Mouse (Mus musculus): ENCODE data around the gene Mcu.

Gene Mcu

GRCm38 (mm10) chr10:59487351-59487750 lies 129.1 kb downstream of the Mcu start:
- no peak for DNase-seq

DNA sequence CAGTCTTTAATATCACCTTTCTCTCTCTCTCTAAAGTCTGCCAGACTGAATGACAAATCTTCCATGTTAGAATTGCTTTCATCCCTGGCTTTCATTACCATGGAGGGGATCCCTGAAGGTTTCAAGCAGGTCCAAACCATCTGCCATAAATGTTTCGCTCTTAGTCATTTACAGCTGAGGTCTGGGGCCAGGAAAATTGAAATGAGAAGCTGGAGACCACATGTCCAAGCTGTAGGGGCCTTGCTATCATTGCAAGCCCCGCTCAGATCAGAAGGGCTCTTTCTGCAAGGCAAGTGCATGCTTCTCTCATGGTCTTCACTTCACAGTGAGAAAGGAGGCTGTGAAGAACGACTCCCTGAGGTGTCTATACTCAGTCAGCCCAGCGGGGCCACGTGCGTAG lies 132.2 kb downstream of the Mcu start:
- no peak for DNase-seq

GRCm38 (mm10) chr10:59481381-59481780 lies 135.1 kb downstream of the Mcu start:
- no peak for DNase-seq

- no peak for DNase-seq
Measured at GRCm38 (mm10) chr10:59470451-59470850, 146.0 kb downstream of the Mcu start.

DNA sequence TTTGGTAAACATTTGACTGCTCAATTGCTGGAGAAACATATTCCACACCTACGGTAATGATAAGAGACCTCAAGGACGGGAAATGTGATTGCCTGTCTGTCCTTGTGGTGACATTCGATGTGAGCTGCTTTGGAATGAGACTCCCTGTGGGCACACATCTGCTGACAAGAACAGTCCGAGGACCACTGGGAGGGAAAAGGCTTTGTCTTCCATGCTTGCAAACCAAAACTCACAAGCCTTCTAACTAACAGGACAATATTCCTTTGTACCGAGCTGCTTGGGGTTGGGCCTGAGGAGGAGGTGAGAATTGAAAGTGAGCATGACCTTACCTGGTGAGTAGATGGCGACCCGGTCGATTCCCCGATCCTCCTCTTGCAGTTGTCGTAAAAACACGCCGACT lies 149.2 kb downstream of the Mcu start:
- DNase-seq = no peak

DNA sequence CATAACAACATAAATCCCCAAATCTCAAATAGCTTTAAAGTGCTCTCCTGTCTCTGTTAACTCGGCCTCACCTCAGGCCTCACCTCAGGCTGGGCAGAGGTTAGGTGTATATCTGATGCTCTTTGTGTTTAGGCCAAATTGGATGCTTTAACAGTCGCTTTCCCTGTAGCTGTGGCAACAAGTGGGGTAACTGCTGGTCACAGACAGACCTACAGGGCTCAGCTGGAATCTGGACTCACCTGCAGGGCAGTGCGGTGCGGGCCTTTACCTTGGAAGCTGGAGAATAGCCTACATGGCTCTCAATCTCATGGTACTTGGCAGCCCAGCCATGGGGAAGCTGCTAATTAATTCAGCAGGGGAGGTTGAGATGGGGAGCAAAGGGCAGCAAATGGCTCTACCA lies 149.9 kb downstream of the Mcu start:
- DNase-seq = no peak

GRCm38 (mm10) chr10:59465546-59465945 lies 150.9 kb downstream of the Mcu start:
- DNase-seq = no peak

DNA sequence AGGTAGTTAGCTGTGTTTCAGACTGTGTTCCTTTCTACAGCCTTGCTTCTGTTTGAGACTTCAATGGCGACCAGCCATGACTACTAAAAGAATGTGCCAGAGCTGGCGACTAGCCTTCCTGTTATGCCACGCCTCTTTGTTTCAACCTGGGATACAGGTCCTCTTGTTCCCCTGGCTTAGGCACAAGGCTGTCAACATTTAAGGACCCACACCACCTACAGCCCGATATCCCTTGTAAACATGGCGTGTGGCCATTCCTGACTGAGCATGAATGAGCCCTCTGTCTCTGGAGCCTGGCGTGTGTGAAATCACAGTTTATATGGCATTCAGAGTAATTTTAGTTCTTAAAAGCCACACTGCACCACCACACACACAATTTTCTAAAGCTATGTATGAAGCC lies 154.2 kb downstream of the Mcu start:
- DNase-seq = no peak

DNA sequence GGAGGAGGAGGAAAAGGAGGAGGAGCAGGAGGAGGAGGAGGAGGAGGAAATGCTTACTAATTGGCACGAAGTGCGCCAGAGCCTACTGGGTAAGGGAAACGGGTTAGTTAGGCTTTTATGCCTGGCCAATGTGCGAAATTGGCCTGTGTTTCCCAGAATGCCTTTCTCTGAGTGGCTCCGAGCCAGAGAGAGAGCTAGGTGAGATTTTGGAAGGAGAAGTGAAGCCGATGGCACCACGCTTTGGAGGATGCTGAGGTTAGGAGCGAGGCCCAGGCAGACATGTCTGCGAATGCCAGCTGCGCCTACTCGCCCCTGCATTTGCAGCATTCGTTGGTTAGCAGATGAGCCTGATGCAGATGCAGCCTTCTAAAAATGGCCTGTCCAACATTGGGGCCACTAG lies 156.7 kb downstream of the Mcu start:
- no peak for DNase-seq

GRCm38 (mm10) chr10:59454631-59455030 lies 161.9 kb downstream of the Mcu start:
- no peak for DNase-seq

DNA sequence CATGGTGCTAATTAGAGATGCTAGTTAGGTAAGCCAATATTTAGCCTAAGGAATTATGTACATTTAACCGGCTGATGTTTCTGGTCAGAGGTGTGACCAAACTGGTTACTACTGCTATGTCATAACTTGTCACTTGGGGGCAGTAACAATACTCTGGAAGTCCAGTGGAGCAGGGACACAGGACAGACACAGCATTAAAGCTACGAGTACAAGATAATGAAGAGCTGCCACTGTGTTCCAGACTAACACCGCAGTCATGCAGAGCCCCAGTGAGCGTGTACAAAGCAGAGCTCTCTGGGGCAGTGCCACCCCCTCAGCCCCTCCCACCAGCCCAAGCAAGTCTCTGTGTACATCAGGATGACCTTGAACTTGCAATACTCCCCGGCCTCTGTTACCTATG lies 164.7 kb downstream of the Mcu start:
- DNase-seq = peak in 1 of 2 experiments; percentile 44

- DNase-seq = no peak
Measured at GRCm38 (mm10) chr10:59447546-59447945, 168.9 kb downstream of the Mcu start.

DNA sequence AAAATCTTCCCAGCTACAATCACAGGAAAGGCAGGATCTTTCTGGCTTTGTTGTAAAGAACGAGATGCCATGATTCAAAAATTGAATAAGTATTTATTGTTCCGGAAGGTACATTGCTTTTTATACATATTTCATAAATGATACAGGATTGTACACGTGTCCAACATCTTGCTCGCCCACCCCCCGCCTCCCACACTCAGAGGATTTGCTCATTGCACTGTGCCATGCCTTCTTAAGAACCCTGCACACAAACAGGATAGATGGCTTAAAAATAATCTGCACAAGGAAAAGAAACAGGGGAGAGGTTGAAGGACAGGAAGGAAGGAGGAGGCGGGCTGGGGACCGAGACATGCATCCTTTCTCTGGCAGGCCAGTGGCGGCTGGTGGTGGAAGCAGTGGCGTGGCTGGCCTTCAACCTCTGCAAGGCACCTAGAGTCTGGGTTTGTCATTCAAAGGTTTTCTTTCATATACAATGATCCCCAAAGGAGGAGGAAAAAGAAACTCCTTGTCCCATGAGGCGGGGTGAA lies 169.5 kb downstream of the Mcu start:
- DNase-seq = no peak

DNA sequence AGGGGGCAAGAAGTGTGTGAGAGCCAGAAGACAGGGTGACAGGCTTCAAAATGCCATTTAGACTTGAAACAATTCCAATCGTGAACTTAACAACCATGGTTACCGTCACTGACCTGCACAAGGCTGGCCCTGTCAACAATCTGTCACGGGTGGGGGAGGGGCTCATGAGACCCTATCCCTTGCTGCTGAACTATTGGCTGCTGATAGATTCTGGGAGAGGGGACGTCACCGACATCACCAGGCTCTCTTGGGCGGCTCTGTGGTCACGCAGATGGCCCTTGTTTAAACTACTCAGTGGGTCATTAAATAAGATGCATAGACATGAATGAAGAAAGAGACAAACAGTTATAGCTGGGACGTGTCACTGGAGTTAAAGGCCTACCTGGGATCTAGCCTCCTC lies 171.9 kb downstream of the Mcu start:
- no peak for DNase-seq

GRCm38 (mm10) chr10:59444106-59444505 lies 172.4 kb downstream of the Mcu start:
- DNase-seq = no peak

- peak; percentile 50 to 61 for DNase-seq
Measured at GRCm38 (mm10) chr10:59443212-59443611, 173.3 kb downstream of the Mcu start.

DNA sequence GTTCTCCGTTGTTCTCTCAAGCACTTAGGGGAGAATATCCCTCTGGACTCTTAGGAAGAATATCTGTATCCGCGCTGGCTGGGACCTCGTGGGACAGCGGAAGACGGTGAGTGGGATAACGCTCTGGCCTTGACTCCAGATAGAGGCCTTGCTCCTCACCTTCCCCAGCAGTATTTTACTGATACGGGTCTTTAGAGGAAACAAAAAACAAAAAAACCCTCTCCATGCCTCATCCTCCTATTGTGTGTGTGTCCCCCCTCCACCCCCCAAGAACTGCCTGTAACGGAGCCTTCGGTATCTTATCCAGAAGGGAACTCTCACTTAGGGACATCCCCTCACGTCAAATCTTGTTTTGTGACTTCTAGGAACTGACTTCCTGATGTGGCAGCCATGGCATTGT lies 174.8 kb downstream of the Mcu start, which contains the start of gene Oit3:
Gene Oit3, minus strand, starts transcription at position 44 of the 400 bp plus-strand sequence.
- no peak for DNase-seq

DNA sequence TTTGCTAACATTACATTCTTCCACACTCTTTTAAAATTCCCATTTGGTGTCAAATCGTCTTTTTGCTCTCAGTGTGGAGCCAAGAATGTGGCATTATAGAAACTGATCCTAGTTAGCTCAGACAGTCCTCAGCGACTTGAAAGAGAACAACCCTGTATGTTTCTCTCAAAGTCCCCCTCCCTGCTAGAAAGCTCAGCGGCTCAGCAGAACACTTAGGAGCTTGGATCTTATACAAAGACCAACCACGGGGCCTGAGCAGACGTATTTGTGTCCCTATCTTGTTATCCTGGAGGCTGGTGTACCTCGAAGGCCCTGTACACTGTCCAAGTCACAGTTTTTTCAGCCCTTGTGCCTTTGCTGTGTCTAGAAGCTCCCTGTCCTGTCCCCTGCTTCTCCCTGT lies 176.3 kb downstream of the Mcu start:
- no peak for DNase-seq

- peak; percentile 74 to 76 for DNase-seq
Measured at GRCm38 (mm10) chr10:59439508-59439931, 177.0 kb downstream of the Mcu start.

DNA sequence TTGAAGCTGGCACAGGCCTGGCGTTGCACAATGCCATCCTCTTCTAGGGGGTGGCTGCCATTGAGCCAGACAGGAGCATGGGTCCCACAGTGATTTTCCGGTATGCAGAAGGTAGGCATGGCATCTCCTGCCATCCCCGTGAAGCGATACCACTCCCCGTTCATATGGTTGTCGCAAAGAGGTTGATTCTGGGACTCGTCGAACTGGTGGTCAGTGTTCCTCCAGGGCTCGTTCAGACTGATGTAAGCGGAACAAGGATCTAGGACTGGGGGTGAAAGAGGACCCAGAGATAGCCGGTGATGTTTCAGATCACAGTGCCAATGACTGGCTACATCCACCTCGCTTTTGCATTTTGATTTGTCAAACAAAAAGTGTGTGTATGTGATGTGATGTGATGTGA lies 177.8 kb downstream of the Mcu start:
- DNase-seq = no peak

DNA sequence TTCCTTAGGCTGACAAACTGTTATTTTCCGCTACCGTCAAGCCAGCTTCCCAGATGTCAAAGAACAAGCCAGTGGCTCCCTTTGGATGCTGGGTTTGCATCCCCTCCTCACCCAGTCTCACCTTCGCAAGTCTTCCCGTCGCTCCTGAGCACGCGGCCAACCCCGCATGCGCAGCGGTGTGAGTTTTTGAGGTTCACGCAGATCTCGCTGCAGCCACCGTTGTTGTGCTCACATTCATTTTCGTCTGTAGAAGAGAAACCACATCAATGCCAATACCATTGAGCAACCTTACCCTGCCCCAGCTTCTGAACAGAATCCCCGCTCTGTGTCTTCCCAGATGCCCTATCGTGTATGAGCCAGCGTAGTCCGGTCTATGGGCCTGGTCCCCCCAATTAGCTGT lies 180.7 kb downstream of the Mcu start:
- peak in 1 of 2 experiments; percentile 22 for DNase-seq

GRCm38 (mm10) chr10:59430701-59431218 lies 185.7 kb downstream of the Mcu start:
- DNase-seq = no peak

DNA sequence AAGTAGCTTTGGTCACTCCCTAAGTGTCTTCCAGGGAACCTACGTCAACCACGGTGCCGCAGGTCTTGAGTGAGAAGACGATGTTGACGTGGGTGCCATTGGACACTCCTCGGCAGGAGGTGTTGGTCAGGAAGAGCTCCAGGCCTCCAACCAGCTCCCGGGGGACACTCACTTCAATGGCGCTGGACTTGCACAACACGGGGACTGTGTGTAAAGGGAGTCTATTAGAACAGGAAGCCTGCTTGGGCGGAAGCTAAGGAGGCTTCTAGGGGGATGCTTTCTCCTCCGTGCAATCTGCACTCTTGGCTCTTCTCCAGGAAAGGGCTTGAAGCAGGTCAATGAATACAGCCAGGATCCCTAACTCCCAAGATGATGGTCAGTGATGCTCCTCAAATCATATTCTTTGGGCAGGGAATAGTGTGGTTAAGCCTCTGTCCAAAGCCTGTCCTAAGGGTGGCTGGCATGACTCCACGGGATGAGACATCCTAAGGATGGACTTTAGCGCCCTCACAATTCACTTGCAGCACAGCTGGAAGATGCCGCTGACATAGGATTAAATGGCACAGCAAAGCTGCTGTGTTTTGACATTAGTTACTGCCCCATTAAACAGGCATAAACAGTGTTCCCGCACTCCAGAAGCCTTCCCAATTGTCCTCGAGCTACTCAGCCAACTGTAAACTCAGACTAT lies 186.9 kb downstream of the Mcu start:
- no peak for DNase-seq

GRCm38 (mm10) chr10:59426371-59426770 lies 190.1 kb downstream of the Mcu start:
- DNase-seq = peak in 1 of 2 experiments; percentile 53

GRCm38 (mm10) chr10:59425369-59425768 lies 191.1 kb downstream of the Mcu start:
- DNase-seq = peak; percentile 75 to 85

Data from kidney, postnatal 25 days (tissue).